Mouse (Mus musculus) CH12.LX (cell line): ENCODE results near the gene Cacna1h. TPM values are rescaled to one million over a fixed set of nuclear protein-coding genes. Genes with fewer than 3 reads are reported as not detected.

ENCODE experiments used
- DNase-seq: peaks from one replicate; pipeline ENCODE4 v3.0.0-alpha.2; 2013; ENCODE audit errors: extremely low read depth
- H3K27ac ChIP-seq: 2 replicates; pipeline ENCODE4 v1.5.1; 2012; ENCODE audit warnings: low read depth, mild to moderate bottlenecking, control low read depth, moderate library complexity; ENCODE audit not compliant: insufficient read depth
- H3K27me3 ChIP-seq: replicated peaks from 2 replicates; pipeline ENCODE3; 2012; ENCODE audit warnings: inconsistent platforms
- H3K36me3 ChIP-seq, 2 experiments: replicated peaks in 1 of 2; 2 replicates each; pipeline versions ENCODE3 to v1.6.1; 2012; ENCODE audit warnings: inconsistent platforms in 1 of 2, low read length in 1 of 2, mild to moderate bottlenecking in 1 of 2, mixed read lengths in 1 of 2, moderate library complexity in 1 of 2; ENCODE audit not compliant: control insufficient read depth in 1 of 2, insufficient read depth in 1 of 2
- H3K4me1 ChIP-seq, 2 experiments: 2 replicates each; pipeline ENCODE4 v1.6.1; 2012; ENCODE audit warnings: inconsistent platforms in 1 of 2, moderate library complexity in 1 of 2; ENCODE audit not compliant: insufficient read depth in 2 of 2, control insufficient read depth in 1 of 2
- H3K4me2 ChIP-seq: 2 replicates; pipeline ENCODE4 v1.6.1; 2012; ENCODE audit warnings: low read depth, mild to moderate bottlenecking, control low read depth; ENCODE audit not compliant: poor library complexity, insufficient read depth, severe bottlenecking
- H3K4me3 ChIP-seq, 3 experiments: fragments of 150-350 bp in 1 of 3; sonication (generic) in 1 of 3; replicated peaks in 1 of 3; 2 replicates each; pipeline versions ENCODE3 to v1.5.1; 2011 to 2012; ENCODE audit warnings: low read depth in 2 of 3, low read length in 2 of 3, mild to moderate bottlenecking in 2 of 3, moderate library complexity in 2 of 3, control low read depth in 1 of 3, improper control_type of control experiment in 1 of 3, inconsistent platforms in 1 of 3, mixed read lengths in 1 of 3; ENCODE audit not compliant: poor library complexity in 1 of 3
- H3K79me2 ChIP-seq: replicated peaks from 2 replicates; pipeline ENCODE4 v1.6.1; 2012; ENCODE audit warnings: mild to moderate bottlenecking, moderate library complexity; ENCODE audit not compliant: control insufficient read depth, poor library complexity, insufficient read depth, severe bottlenecking; ENCODE audit errors: extremely low read depth
- H3K9ac ChIP-seq: 2 replicates; pipeline ENCODE4 v1.6.1; 2012; ENCODE audit warnings: low read depth, mild to moderate bottlenecking, control low read depth, moderate library complexity; ENCODE audit not compliant: insufficient read depth
- H3K9me3 ChIP-seq: replicated peaks from 2 replicates; pipeline ENCODE3; 2012; ENCODE audit warnings: low read length, inconsistent platforms, mixed read lengths
- BHLHE40 ChIP-seq: IDR thresholded peaks from 2 replicates; pipeline ENCODE4 v1.6.1; 2011; ENCODE audit warnings: mild to moderate bottlenecking, low read depth, low read length, improper control_type of control experiment
- CHD1 ChIP-seq: IDR thresholded peaks from 2 replicates; pipeline ENCODE4 v1.6.1; 2012; ENCODE audit warnings: low read depth, low read length, improper control_type of control experiment, inconsistent platforms
- CTCF ChIP-seq, 2 experiments: IDR thresholded peaks in 1 of 2; conservative IDR thresholded peaks in 1 of 2; 2 replicates each; pipeline ENCODE4 v1.5.1; 2011 to 2012; ENCODE audit warnings: low read depth in 2 of 2, low read length in 2 of 2, improper control_type of control experiment in 1 of 2, inconsistent platforms in 1 of 2, mild to moderate bottlenecking in 1 of 2, moderate library complexity in 1 of 2
- EP300 ChIP-seq: IDR thresholded peaks from 2 replicates; pipeline ENCODE4 v1.6.1; 2011; ENCODE audit warnings: low read length, improper control_type of control experiment
- ETS1 ChIP-seq: conservative IDR thresholded peaks from 2 replicates; pipeline ENCODE4 v1.6.1; 2012; ENCODE audit warnings: low read depth, mild to moderate bottlenecking, inconsistent platforms, low read length, improper control_type of control experiment, moderate library complexity
- GABPA ChIP-seq: IDR thresholded peaks from 2 replicates; pipeline ENCODE4 v1.6.1; 2012; ENCODE audit warnings: low read depth, low read length, improper control_type of control experiment, inconsistent platforms; ENCODE audit not compliant: insufficient replicate concordance
- JUN ChIP-seq: IDR thresholded peaks from 2 replicates; pipeline ENCODE4 v1.6.1; 2011; ENCODE audit warnings: low read depth, mild to moderate bottlenecking, low read length, improper control_type of control experiment, moderate library complexity; ENCODE audit not compliant: insufficient read depth
- JUND ChIP-seq: conservative IDR thresholded peaks from 2 replicates; pipeline ENCODE4 v1.6.1; 2011; ENCODE audit warnings: low read depth, low read length, improper control_type of control experiment
- KAT2A ChIP-seq: IDR thresholded peaks from 2 replicates; pipeline ENCODE4 v1.6.1; 2012; ENCODE audit warnings: low read length, improper control_type of control experiment, inconsistent platforms; ENCODE audit not compliant: insufficient replicate concordance
- MAFK ChIP-seq: IDR thresholded peaks from 2 replicates; pipeline ENCODE4 v1.6.1; 2011; ENCODE audit warnings: low read length, improper control_type of control experiment; ENCODE audit not compliant: insufficient replicate concordance
- MAX ChIP-seq: IDR thresholded peaks from 2 replicates; pipeline ENCODE4 v1.6.1; 2011; ENCODE audit warnings: low read length, improper control_type of control experiment
- MEF2A ChIP-seq: IDR thresholded peaks from 2 replicates; pipeline ENCODE4 v1.6.1; 2014; ENCODE audit warnings: low read depth, mild to moderate bottlenecking, inconsistent platforms, low read length, improper control_type of control experiment, borderline replicate concordance
- MYC ChIP-seq: IDR thresholded peaks from 2 replicates; pipeline ENCODE4 v1.6.1; 2011; ENCODE audit warnings: low read depth, mild to moderate bottlenecking, improper control_type of control experiment, low read length
- POLR2A ChIP-seq: IDR thresholded peaks from 2 replicates; pipeline ENCODE4 v1.6.1; 2011; ENCODE audit warnings: low read depth, mild to moderate bottlenecking, improper control_type of control experiment, low read length
- RAD21 ChIP-seq: IDR thresholded peaks from 2 replicates; pipeline ENCODE4 v1.6.1; 2011; ENCODE audit warnings: low read depth, mild to moderate bottlenecking, low read length, improper control_type of control experiment, moderate library complexity
- RCOR1 ChIP-seq: conservative IDR thresholded peaks from 2 replicates; pipeline ENCODE4 v1.6.1; 2012; ENCODE audit warnings: low read depth, mild to moderate bottlenecking, inconsistent platforms, low read length, improper control_type of control experiment
- TBP ChIP-seq: conservative IDR thresholded peaks from 2 replicates; pipeline ENCODE4 v1.6.1; 2011; ENCODE audit warnings: low read depth, low read length, improper control_type of control experiment
- TCF12 ChIP-seq: IDR thresholded peaks from 2 replicates; pipeline ENCODE4 v1.6.1; 2014; ENCODE audit warnings: low read depth, mild to moderate bottlenecking, inconsistent platforms, low read length, improper control_type of control experiment
- ZC3H11A ChIP-seq: IDR thresholded peaks from 2 replicates; pipeline ENCODE4 v1.6.1; 2012; ENCODE audit warnings: low read depth, mild to moderate bottlenecking, inconsistent platforms, low read length, improper control_type of control experiment
- ZKSCAN1 ChIP-seq: IDR thresholded peaks from 2 replicates; pipeline ENCODE4 v1.6.1; 2012; ENCODE audit warnings: low read depth, inconsistent platforms, low read length, improper control_type of control experiment, borderline replicate concordance
- ZNF384 ChIP-seq: IDR thresholded peaks from 2 replicates; pipeline ENCODE4 v1.6.1; 2012; ENCODE audit warnings: low read depth, low read length, improper control_type of control experiment, inconsistent platforms
- dilution Hi-C: fragments of 300-500 bp; cut with MboI; formaldehyde crosslinking; loops from 2 replicates; pipeline ENCODE4 v1.14.3; 2020; ENCODE audit warnings: low sequenced_read_pairs; ENCODE audit not compliant: extremely low pct_unique_long_range_greater_than_20kb, extremely low pct_ligation_motif_present
- in situ Hi-C: fragments of 300-500 bp; cut with MboI; formaldehyde crosslinking; loops from 3 replicates; pipeline ENCODE4 v1.14.3; 2019; ENCODE audit warnings: low sequenced_read_pairs, low pct_ligation_motif_present, low pct_unique_long_range_greater_than_20kb, mixed read lengths
- polyA plus RNA-seq: library from polyadenylated mRNA; unstranded; fragments of >175 nt; gene quantifications from 2 replicates; pipeline ENCODE4 v1.2.1, GENCODE M21; 2012; ENCODE audit warnings: low read depth; ENCODE audit not compliant: insufficient read length
- total RNA-seq, 2 experiments: library from RNA; depleted of rRNA; stranded (reverse); fragments of 300-350 nt in 1 of 2; fragments of >200 nt in 1 of 2; gene quantifications; 2 replicates each; pipeline ENCODE4 v1.2.3; 2012 to 2014

Cacna1h gene
- total and polyA plus RNA-seq, 3 experiments = 0.04 to 0.21 (median 0.21) TPM

DNA sequence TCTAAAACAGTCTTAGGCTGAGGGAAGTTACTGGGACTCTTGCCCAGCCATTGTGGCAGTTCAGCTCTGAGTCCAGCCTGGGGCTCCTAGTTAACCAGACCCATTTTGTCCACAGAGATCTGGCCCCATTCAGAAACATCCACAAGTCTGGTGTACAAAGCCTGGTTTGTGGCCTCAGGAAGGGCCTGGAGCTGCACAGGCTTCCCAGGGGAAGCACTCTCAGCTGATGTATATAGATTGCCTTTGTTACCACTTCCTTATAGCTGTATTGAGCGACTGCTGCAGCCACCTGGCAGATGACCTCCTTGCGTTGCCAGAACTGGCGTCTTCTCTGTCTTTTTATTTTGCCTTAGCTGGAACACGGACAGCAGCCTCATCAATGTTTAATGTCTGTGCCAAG, 11.5 kb upstream of the Cacna1h start:
- no peaks in the 10 kb centered on the region for H3K9me3 ChIP-seq
- no peaks in the 10 kb centered on the region for H3K79me2 ChIP-seq
- in situ Hi-C loops = no loop called here
- dilution Hi-C loops = no loop called here
- H3K4me3 ChIP-seq = no peak overlapping the region
- H3K36me3 ChIP-seq = no peaks in the 10 kb centered on the region
- H3K4me2 ChIP-seq = no peak overlapping the region
- H3K4me1 ChIP-seq = peaks cover 12 to 45% of the 10 kb centered on the region in 2 experiments
- TF ChIP-seq TBP (no peak), ZNF384 (no peak), MAX (no peak), RCOR1 (no peak), JUN (no peak), MYC (no peak)
- no peak for DNase-seq
- H3K27ac ChIP-seq = no peak overlapping the region
- H3K9ac ChIP-seq = no peak overlapping the region
- peaks cover 82% of the 10 kb centered on the region for H3K27me3 ChIP-seq

DNA sequence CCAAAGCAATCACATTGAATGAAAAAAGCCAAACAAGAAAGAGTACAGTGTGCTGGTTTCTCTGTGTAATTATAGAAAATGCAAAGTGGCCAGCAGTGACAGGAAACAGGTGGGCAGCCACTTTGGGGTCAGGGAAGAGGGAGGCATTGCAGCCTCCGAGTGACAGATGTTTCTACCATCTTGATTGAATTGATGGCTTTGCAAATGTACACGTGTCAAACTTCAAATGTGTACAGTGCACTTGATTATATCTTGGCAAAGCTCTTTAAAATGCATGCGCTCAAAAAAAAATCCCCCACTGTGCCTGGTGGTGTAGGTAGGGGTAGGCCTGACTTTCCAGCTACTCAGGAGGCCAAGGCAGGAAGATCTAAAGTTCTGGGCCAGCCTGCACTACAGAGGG, 9.3 kb upstream of the Cacna1h start:
- peak; percentile 30 for DNase-seq
- H3K27me3 ChIP-seq = peaks cover 78% of the 10 kb centered on the region
- TF ChIP-seq ETS1 (peak; percentile 44), POLR2A (no peak), BHLHE40 (peak; percentile 60), TCF12 (peak; percentile 57; the same call in 1 of the 2 replicates), MAX (0 out of 2 replicates have a peak, but pooled peaks have one; percentile 53), CTCF (conservative IDR thresholded peaks at IDR 0.05 in 1 of 2, IDR thresholded peaks at IDR 0.05 in 1 of 2; ENCODE audit: low read depth in 2 of 2, low read length in 2 of 2) (no peak), JUND (no peak), GABPA (no peak), EP300 (peak; percentile 45; the same call in 1 of the 2 replicates), TBP (no peak), MEF2A (0 out of 2 replicates have a peak, but pooled peaks have one; percentile 35)
- no peak overlapping the region for H3K9ac ChIP-seq
- no peaks in the 10 kb centered on the region for H3K36me3 ChIP-seq
- H3K79me2 ChIP-seq = no peaks in the 10 kb centered on the region
- dilution Hi-C loops (no loop called here), in situ Hi-C loops (no loop called here)
- H3K4me1 ChIP-seq = peaks cover 12 to 42% of the 10 kb centered on the region in 2 experiments
- no peak overlapping the region for H3K27ac ChIP-seq
- peak overlapping the region; percentile 1; the same call in 1 of the 2 replicates for H3K4me2 ChIP-seq
- H3K9me3 ChIP-seq = no peaks in the 10 kb centered on the region
- no peak overlapping the region for H3K4me3 ChIP-seq

DNA sequence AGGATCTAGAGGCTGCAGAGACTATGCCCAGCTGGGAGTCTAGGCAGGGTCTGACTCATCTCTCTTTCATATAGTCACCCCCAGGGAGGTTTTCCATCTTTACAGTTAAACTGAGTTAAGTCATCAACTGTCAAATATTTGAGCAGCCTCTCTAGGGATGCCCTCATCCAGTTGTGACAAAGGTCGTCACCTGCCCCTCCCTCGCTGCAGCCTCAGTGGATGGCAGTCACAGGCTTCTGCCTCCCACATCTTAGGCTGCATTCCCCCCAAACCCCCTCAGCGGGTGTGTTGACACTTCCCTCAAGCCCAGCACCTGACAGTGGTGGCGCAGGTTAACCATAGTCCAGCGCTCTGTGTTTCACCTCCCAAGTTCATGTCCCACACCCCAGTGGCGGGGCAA, 7.8 kb upstream of the Cacna1h start:
- TF ChIP-seq MYC = no peak
- no peak for TF ChIP-seq GABPA
- no peak for TF ChIP-seq ZNF384
- no peak for TF ChIP-seq ZC3H11A
- TF ChIP-seq ZKSCAN1 = no peak
- no peak for TF ChIP-seq CHD1
- no peak for TF ChIP-seq CTCF (conservative IDR thresholded peaks at IDR 0.05 in 1 of 2, IDR thresholded peaks at IDR 0.05 in 1 of 2; ENCODE audit: low read depth in 2 of 2, low read length in 2 of 2)
- no peak for TF ChIP-seq KAT2A
- no peak for TF ChIP-seq RAD21
- no peak for TF ChIP-seq MEF2A
- no peak for TF ChIP-seq MAFK
- TF ChIP-seq, all 38 proteins: peak for 0
- H3K9me3 ChIP-seq = no peaks in the 10 kb centered on the region
- H3K27me3 ChIP-seq = peaks cover 76% of the 10 kb centered on the region
- H3K36me3 ChIP-seq = no peaks in the 10 kb centered on the region
- no peak overlapping the region for H3K4me2 ChIP-seq
- in situ Hi-C loops (no loop called here), dilution Hi-C loops (no loop called here)
- DNase-seq = no peak
- peaks cover 12 to 42% of the 10 kb centered on the region in 2 experiments for H3K4me1 ChIP-seq
- no peak overlapping the region for H3K9ac ChIP-seq
- H3K27ac ChIP-seq = no peak overlapping the region
- H3K79me2 ChIP-seq = no peaks in the 10 kb centered on the region
- no peak overlapping the region for H3K4me3 ChIP-seq
